Mouse (Mus musculus): ENCODE data around the gene Tlk2.

Gene Tlk2

GRCm38 (mm10) chr11:105313633-105314014 lies 135.0 kb downstream of the Tlk2 start:
- DNase-seq (ENCODE audit: low read depth, low spot score), result no peak

- no peak for DNase-seq (ENCODE audit: low read depth, low spot score)
These were observed 136.7 kb downstream of the Tlk2 start for GRCm38 (mm10) chr11:105315296-105315695.

GRCm38 (mm10) chr11:105316121-105316520 lies 137.5 kb downstream of the Tlk2 start:
- no peak for DNase-seq (ENCODE audit: low read depth, low spot score)

- DNase-seq (ENCODE audit: low read depth, low spot score), result no peak
These were observed 139.2 kb downstream of the Tlk2 start for GRCm38 (mm10) chr11:105317769-105318168.

GRCm38 (mm10) chr11:105321090-105321489 lies 142.5 kb downstream of the Tlk2 start:
- no peak for DNase-seq (ENCODE audit: low read depth, low spot score)

GRCm38 (mm10) chr11:105323530-105323929 lies 144.9 kb downstream of the Tlk2 start:
- DNase-seq (ENCODE audit: low read depth, low spot score), result no peak

GRCm38 (mm10) chr11:105327101-105327500 lies 148.5 kb downstream of the Tlk2 start:
- peak; percentile 60 for DNase-seq (ENCODE audit: low read depth, low spot score)

GRCm38 (mm10) chr11:105329962-105330361 lies 151.4 kb downstream of the Tlk2 start:
- DNase-seq (ENCODE audit: low read depth, low spot score), result no peak

- DNase-seq (ENCODE audit: low read depth, low spot score), result no peak
These were observed 152.5 kb downstream of the Tlk2 start for GRCm38 (mm10) chr11:105331129-105331528.

GRCm38 (mm10) chr11:105331732-105332131 lies 153.1 kb downstream of the Tlk2 start:
- DNase-seq (ENCODE audit: low read depth, low spot score), result no peak

- peak; percentile 22 for DNase-seq (ENCODE audit: low read depth, low spot score)
These were observed 153.9 kb downstream of the Tlk2 start for GRCm38 (mm10) chr11:105332468-105332867.
